Mouse (Mus musculus): Measurements from ENCODE around the gene Ints7.

DNA sequence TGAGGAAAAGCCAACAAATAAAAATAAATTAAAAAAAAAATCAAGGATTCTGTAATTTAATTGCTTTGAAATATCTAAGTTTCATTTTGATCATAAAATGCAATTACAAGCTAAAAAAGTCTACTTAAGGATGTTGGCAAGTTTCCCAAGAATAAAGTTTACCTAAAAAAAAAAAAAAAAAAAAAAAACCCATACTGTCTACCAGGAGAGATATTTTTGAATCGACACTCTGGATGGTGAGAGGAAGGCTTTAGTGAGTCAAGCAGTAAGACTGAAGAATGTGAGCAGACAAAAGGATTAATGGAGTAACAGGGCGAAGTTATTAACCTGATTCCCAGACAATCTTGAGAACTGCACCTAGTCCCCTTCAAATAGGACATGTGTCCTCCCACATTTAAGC, 35.1 kb upstream of the Ints7 start:
- no peak for TF ChIP-seq CTCF (IDR thresholded peaks at IDR 0.05; ENCODE audit: low read depth)
- TF ChIP-seq EP300 (IDR thresholded peaks at IDR 0.05; ENCODE audit: low read depth) = no peak
